8 mouse cellular contexts compared by ENCODE assay signal in genomic region chr6:100704574-100705365, GRCm38 (mm10). TPM values are rescaled to one million over a fixed set of nuclear protein-coding genes. Genes with fewer than 3 reads are reported as not detected.
DNase-seq lines count a peak whose midpoint lies in the region; ATAC-seq and TF ChIP-seq lines count a peak whose summit lies in the region.

Gene Gxylt2 (plus strand): TSS chr6:100704734.

- no peak for TF ChIP-seq POLR2A in spleen, adult 2 months (IDR thresholded peaks at IDR 0.05; ENCODE audit: low read depth, low read length)

- TF ChIP-seq CTCF in spleen, adult 2 months (IDR thresholded peaks at IDR 0.05; ENCODE audit: extremely low read depth, insufficient read depth, insufficient read length, insufficient replicate concordance), result no peak
- 0 out of 2 replicates have a peak, but pooled peaks have one; percentile 4 for TF ChIP-seq CTCF in heart, postnatal 0 days (IDR thresholded peaks at IDR 0.05; ENCODE audit: low read depth)

- H3K9ac ChIP-seq in embryonic facial prominence, embryonic 15.5 days, result peak within 1 kb of the TSS; percentile 87
- H3K9ac ChIP-seq in heart, postnatal 0 days (replicated peaks; ENCODE audit: low read depth, low read length), result peak within 1 kb of the TSS; percentile 45

- H3K27me3 ChIP-seq in spleen, adult 2 months (ENCODE audit: control insufficient read depth, insufficient read depth, low read length), result 0 out of 2 replicates have a peak, but pooled peaks cover 1% of the 10 kb centered on the region
- H3K27me3 ChIP-seq in embryonic facial prominence, embryonic 15.5 days, result no peaks in the 10 kb centered on the region
- H3K27me3 ChIP-seq in heart, postnatal 0 days (ENCODE audit: control insufficient read depth, insufficient read depth, low read length), result peaks cover 48% of the 10 kb centered on the region

- H3K9me3 ChIP-seq in embryonic facial prominence, embryonic 15.5 days (replicated peaks), result no peaks in the 10 kb centered on the region
- H3K9me3 ChIP-seq in heart, postnatal 0 days (replicated peaks; ENCODE audit: control insufficient read depth, low read length), result no peaks in the 10 kb centered on the region

- no peaks in the 10 kb centered on the region for H3K36me3 ChIP-seq in spleen, adult 2 months (ENCODE audit: control insufficient read depth, insufficient read depth, low read length)
- no peaks in the 10 kb centered on the region for H3K36me3 ChIP-seq in embryonic facial prominence, embryonic 15.5 days
- H3K36me3 ChIP-seq in heart, postnatal 0 days (replicated peaks; ENCODE audit: control insufficient read depth, insufficient read depth, low read length), result no peaks in the 10 kb centered on the region

- peak; percentile 89 for ATAC-seq in embryonic facial prominence, embryonic 15.5 days (ENCODE audit: insufficient number of reproducible peaks, low FRiP score, low TSS enrichment, low read depth)
- ATAC-seq in heart, postnatal 0 days (ENCODE audit: insufficient read depth, low read depth), result peak; percentile 82
- ATAC-seq in inflammation-experienced regulatory T-cells, adult 6 months, result no peak

- TF ChIP-seq EP300 in heart, postnatal 0 days (IDR thresholded peaks at IDR 0.05; ENCODE audit: low read depth), result no peak

- no peak for DNase-seq in spleen, adult 2 months (ENCODE audit: low read depth in 1 of 2, low spot score in 2 of 2)
- no peak for DNase-seq in spleen, postnatal 14 days (ENCODE audit: low spot score in 2 of 2)
- peak; percentile 40 for DNase-seq in heart, postnatal 0 days (ENCODE audit: low spot score)
- DNase-seq in layer of hippocampus, postnatal 10 days (ENCODE audit: low spot score in 2 of 2), result peak; percentile 36 to 60
- DNase-seq in lung, postnatal 4 days, result peak; percentile 42 to 67
- DNase-seq in right cerebral cortex, postnatal 14 days, result peak; percentile 33

- H3K4me2 ChIP-seq in embryonic facial prominence, embryonic 15.5 days (replicated peaks), result peak within 1 kb of the TSS; percentile 86
- peak within 1 kb of the TSS; percentile 91 for H3K4me2 ChIP-seq in heart, postnatal 0 days (ENCODE audit: low read depth, low read length)

- no peak within 1 kb of the TSS for H3K27ac ChIP-seq in spleen, adult 2 months (ENCODE audit: insufficient read depth, low read length)
- peak within 1 kb of the TSS; percentile 95 for H3K27ac ChIP-seq in embryonic facial prominence, embryonic 15.5 days (replicated peaks)
- peak within 1 kb of the TSS; percentile 59 for H3K27ac ChIP-seq in heart, postnatal 0 days (ENCODE audit: low read depth)

- no peaks in the 10 kb centered on the region for H3K4me1 ChIP-seq in spleen, adult 2 months (ENCODE audit: control insufficient read depth, insufficient read depth, insufficient read length)
- peaks cover 46% of the 10 kb centered on the region for H3K4me1 ChIP-seq in embryonic facial prominence, embryonic 15.5 days
- 0 out of 2 replicates have a peak, but pooled peaks cover 6% of the 10 kb centered on the region for H3K4me1 ChIP-seq in heart, postnatal 0 days (ENCODE audit: control insufficient read depth, insufficient read depth)

- peak within 1 kb of the TSS; percentile 9; the same call in 1 of the 2 replicates for H3K4me3 ChIP-seq in spleen, adult 2 months (ENCODE audit: extremely low read depth, insufficient read depth, insufficient read length)
- peak within 1 kb of the TSS; percentile 85 for H3K4me3 ChIP-seq in embryonic facial prominence, embryonic 15.5 days (replicated peaks)
- H3K4me3 ChIP-seq in heart, postnatal 0 days (ENCODE audit: low read depth, low read length), result peak within 1 kb of the TSS; percentile 64

- 2% methylated on average over 77 of the region's 77 CpGs for WGBS in spleen, adult 2 months
- under 1% methylated on average over 76 of the region's 77 CpGs for WGBS in embryonic facial prominence, embryonic 15.5 days
- 1% methylated on average over 74 of the region's 77 CpGs for WGBS in heart, postnatal 0 days

RNA-seq across cellular contexts. Expression of gene Gxylt2, which starts in this region (rescaled TPM):
- 0.16 and 0.53 TPM in 2 replicates for polyA plus RNA-seq in spleen, adult 2 months (2012; rRNA removed)
- polyA plus RNA-seq in embryonic facial prominence, embryonic 15.5 days (2015; fragmentation: Nextera tagmentation; extraction: Ambion mirVana), result 33.4 and 36.4 TPM in 2 replicates
- 4.8 and 7.7 TPM in 2 replicates for total RNA-seq in heart, postnatal 0 days (2014; rRNA removed; ENCODE audit: low replicate concordance)
- polyA plus RNA-seq in heart, postnatal 0 days (2015; fragmentation: Nextera tagmentation; extraction: Ambion mirVana), result 2.4 and 3.1 TPM in 2 replicates
- 1 to 10 TPM; 2.7 TPM for total RNA-seq in layer of hippocampus, postnatal 10 days (2021)
- under 1 TPM in 1 of 3 experiments, not detected in 2; 0.04 TPM for polyA plus RNA-seq in inflammation-experienced regulatory T-cells, adult 6 months (2017; shearing (Covaris generic))

Comparison
In these comparisons a context has a peak if more than half of its experiments do, and no peak if none do; other contexts are left out.
1. DNase-seq: peak in heart, postnatal 0 days (single experiment), layer of hippocampus, postnatal 10 days (2 of 2), lung, postnatal 4 days (2 of 2) and right cerebral cortex, postnatal 14 days (single experiment); none in spleen, adult 2 months (0 of 2) and spleen, postnatal 14 days (0 of 2).
2. H3K4me3 ChIP-seq: peak in every context shown above with its lines; median percentile 85 in embryonic facial prominence, embryonic 15.5 days; 64 in heart, postnatal 0 days; 9 in spleen, adult 2 months.